Mouse (Mus musculus): Measurements from ENCODE around the gene Zfp553. TPM values are rescaled to one million over a fixed set of nuclear protein-coding genes. Genes with fewer than 3 reads are reported as not detected.

Gene Zfp553
- polyA plus RNA-seq, 1 experiment from 2014 or later = 21.4 TPM

DNA sequence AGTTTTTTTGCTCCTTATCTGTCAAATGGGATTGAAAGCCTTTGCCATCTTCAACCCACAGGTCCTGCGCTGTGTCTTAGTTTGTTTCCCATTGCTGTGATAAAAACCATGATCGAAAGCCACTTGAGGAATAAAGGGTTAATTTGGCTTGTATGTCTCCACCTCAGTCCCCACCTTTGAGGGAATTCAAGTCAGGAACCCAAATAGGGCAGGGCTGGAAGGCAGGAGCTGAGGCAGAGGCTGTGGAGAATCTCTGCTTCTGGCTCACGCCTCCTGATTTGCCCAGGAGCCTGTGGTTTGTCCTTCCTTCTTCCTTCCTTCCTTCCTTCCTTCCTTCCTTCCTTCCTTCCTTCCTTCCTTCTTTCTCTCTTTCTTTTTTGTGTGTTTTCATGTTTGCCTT, 9.8 kb upstream of the Zfp553 start:
- Histone ChIP-seq H3K36me3 (no peaks in the 10 kb centered on the region), H3K4me3 (no peak overlapping the region), H3K4me1 (peaks cover 26% of the 10 kb centered on the region), H3K4me2 (no peak overlapping the region), H3K9me3 (no peaks in the 10 kb centered on the region), H3K9ac (no peak overlapping the region), H3K27ac (replicated peaks) (no peak overlapping the region), H3K27me3 (replicated peaks) (no peaks in the 10 kb centered on the region)
- ATAC-seq (ENCODE audit: extremely low read depth, insufficient number of reproducible peaks, low FRiP score, low TSS enrichment) = no peak
- 93% methylated on average over 3 of the region's 3 CpGs for WGBS

DNA sequence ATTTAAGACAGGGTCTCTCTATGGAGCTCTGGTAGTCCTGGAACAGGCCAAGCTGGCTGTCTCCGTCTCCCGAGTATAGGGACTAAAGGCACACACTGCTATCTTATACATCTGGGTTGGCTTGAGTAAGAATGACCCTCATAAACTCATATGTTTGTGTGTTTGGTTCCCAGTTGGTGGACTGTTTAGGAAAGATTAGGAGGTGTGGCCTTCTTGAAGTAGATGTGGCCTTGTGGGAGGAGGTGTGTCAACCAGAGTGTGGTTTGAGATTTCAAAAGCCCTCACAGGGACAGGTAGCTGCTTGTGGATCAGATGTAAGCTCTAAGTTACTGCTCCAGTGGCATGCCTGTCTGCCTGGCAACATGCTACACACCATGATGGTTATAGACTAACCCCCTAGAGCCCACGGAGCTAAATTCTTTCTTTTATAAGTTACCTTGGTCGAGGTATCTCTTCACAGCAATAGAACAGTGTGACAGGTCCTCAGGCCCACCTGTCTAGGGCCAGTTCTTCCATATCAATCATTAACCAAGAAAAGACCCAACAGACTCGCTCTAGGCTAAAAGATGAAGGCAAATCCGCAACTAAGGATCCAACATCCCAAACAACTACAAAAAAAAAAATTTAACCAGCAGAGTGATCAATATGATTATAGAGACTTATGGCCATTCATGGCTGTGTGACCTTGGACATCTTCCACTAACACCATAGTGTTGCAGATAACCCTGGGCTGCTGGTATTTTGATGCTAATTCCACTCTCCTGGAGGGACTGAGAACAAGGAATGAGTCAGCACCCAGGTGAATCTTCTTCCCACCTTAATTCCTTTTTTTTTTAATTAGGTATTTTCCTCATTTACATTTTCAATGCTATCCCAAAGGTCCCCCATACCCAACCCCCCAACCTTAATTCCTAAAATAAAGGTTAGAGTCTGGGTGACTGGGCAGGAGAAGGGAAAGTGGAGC, 9.1 kb upstream of the Zfp553 start:
- Histone ChIP-seq H3K27ac (replicated peaks) (no peak overlapping the region), H3K4me3 (no peak overlapping the region), H3K9me3 (no peaks in the 10 kb centered on the region), H3K4me2 (no peak overlapping the region), H3K9ac (no peak overlapping the region), H3K4me1 (peaks cover 19% of the 10 kb centered on the region; the same call in 1 of the 2 replicates), H3K36me3 (no peaks in the 10 kb centered on the region), H3K27me3 (replicated peaks) (no peaks in the 10 kb centered on the region)
- 76% methylated on average over 6 of the region's 6 CpGs for WGBS
- no peak for ATAC-seq (ENCODE audit: extremely low read depth, insufficient number of reproducible peaks, low FRiP score, low TSS enrichment)

GRCm38 (mm10) chr7:127224616-127225015, 8.2 kb upstream of the Zfp553 start:
- Histone ChIP-seq H3K36me3 (peaks cover 5% of the 10 kb centered on the region; the same call in 1 of the 2 replicates), H3K27ac (replicated peaks) (no peak overlapping the region), H3K9me3 (no peaks in the 10 kb centered on the region), H3K9ac (no peak overlapping the region), H3K4me3 (no peak overlapping the region), H3K4me1 (peaks cover 21% of the 10 kb centered on the region), H3K4me2 (no peak overlapping the region), H3K27me3 (replicated peaks) (no peaks in the 10 kb centered on the region)
- WGBS = 84% methylated on average over 6 of the region's 6 CpGs
- no peak for ATAC-seq (ENCODE audit: extremely low read depth, insufficient number of reproducible peaks, low FRiP score, low TSS enrichment)

- no peak overlapping the region for H3K9ac ChIP-seq
- H3K4me2 ChIP-seq = peak overlapping the region; percentile 9; the same call in 1 of the 2 replicates
- H3K4me1 ChIP-seq = peaks cover 28% of the 10 kb centered on the region
- H3K9me3 ChIP-seq = no peaks in the 10 kb centered on the region
- H3K27ac ChIP-seq (replicated peaks) = no peak overlapping the region
- peaks cover 12% of the 10 kb centered on the region; the same call in 1 of the 2 replicates for H3K36me3 ChIP-seq
- no peaks in the 10 kb centered on the region for H3K27me3 ChIP-seq (replicated peaks)
- no peak overlapping the region for H3K4me3 ChIP-seq
- WGBS = 63% methylated on average over 11 of the region's 11 CpGs
- ATAC-seq (ENCODE audit: extremely low read depth, insufficient number of reproducible peaks, low FRiP score, low TSS enrichment) = no peak
These were observed 7.5 kb upstream of the Zfp553 start for GRCm38 (mm10) chr7:127225147-127225995.

DNA sequence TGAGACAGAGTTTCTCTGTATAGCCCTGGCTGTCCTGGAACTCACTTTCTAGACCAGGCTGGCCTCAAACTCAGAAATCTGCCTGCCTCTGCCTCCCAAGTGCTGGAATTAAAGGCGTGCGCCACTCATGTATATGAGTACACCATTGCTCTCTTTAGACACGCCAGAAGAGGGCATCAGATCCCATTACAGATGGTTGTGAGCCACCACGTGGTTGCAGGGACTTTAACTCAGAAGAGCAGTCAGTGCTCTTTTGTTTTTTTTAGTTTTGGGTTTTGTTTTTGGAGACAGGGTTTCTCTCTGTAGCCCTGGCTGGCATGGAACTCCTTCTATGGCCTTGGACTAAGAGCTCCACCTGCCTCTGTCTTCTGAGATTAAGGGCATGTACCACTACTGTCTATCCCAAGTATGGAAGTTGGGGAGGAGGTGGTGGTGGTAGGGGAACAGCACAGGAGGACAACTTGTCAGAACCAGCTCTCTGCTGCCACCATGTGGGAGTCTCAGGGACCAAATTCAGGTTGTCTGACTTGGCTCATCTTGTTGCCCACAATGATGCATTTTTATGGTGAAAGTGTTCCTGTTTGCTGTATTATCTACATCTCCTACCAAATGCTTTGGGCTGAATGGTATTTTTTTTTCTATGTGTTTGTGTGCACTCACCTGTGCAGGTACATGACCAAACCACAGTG, 4.1 kb upstream of the Zfp553 start:
- no peaks in the 10 kb centered on the region for H3K9me3 ChIP-seq
- no peak overlapping the region for H3K27ac ChIP-seq (replicated peaks)
- no peak overlapping the region for H3K4me2 ChIP-seq
- peaks cover 23% of the 10 kb centered on the region for H3K36me3 ChIP-seq
- WGBS = 61% methylated on average over 4 of the region's 4 CpGs
- H3K4me1 ChIP-seq = peaks cover 45% of the 10 kb centered on the region
- no peak overlapping the region for H3K4me3 ChIP-seq
- ATAC-seq (ENCODE audit: extremely low read depth, insufficient number of reproducible peaks, low FRiP score, low TSS enrichment) = no peak
- H3K9ac ChIP-seq = no peak overlapping the region
- H3K27me3 ChIP-seq (replicated peaks) = no peaks in the 10 kb centered on the region

DNA sequence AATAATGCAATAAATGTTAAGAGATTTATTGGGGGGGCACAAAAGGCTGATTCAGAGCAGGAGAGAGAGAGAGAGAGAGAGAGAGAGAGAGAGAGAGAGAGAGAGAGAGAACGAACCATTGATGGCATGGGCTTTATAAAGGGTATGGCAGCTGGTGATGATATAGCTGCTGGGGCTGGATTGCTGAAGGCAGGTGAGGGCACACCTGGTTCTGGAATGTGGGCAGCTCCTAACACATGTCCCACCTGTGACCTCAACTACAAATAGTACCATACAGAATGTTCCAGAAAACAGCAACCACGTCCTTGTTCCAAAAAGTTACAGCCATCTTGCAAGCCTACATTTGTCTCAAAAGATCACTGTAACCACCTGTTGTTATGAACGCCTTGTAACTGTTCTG, 1.5 kb upstream of the Zfp553 start:
- H3K27me3 ChIP-seq (replicated peaks) = no peaks in the 10 kb centered on the region
- no peak for ATAC-seq (ENCODE audit: extremely low read depth, insufficient number of reproducible peaks, low FRiP score, low TSS enrichment)
- peak overlapping the region; percentile 97 for H3K9ac ChIP-seq
- H3K36me3 ChIP-seq = peaks cover 41% of the 10 kb centered on the region
- 68% methylated on average over 3 of the region's 3 CpGs for WGBS
- H3K4me3 ChIP-seq = peak overlapping the region; percentile 90
- H3K4me1 ChIP-seq = peaks cover 45% of the 10 kb centered on the region
- no peaks in the 10 kb centered on the region for H3K9me3 ChIP-seq
- H3K27ac ChIP-seq (replicated peaks) = peak overlapping the region; percentile 98
- peak overlapping the region; percentile 87 for H3K4me2 ChIP-seq

GRCm38 (mm10) chr7:127231826-127232621, 837 bp upstream of the Zfp553 start:
- H3K4me3 ChIP-seq = peak overlapping the region; percentile 90
- no peak for ATAC-seq (ENCODE audit: extremely low read depth, insufficient number of reproducible peaks, low FRiP score, low TSS enrichment)
- peaks cover 47% of the 10 kb centered on the region for H3K36me3 ChIP-seq
- WGBS = 7% methylated on average over 20 of the region's 20 CpGs
- peaks cover 42% of the 10 kb centered on the region for H3K4me1 ChIP-seq
- H3K4me2 ChIP-seq = peak overlapping the region; percentile 87
- no peaks in the 10 kb centered on the region for H3K9me3 ChIP-seq
- peak overlapping the region; percentile 98 for H3K27ac ChIP-seq (replicated peaks)
- H3K27me3 ChIP-seq (replicated peaks) = no peaks in the 10 kb centered on the region
- H3K9ac ChIP-seq = peak overlapping the region; percentile 97

GRCm38 (mm10) chr7:127233368-127233749, 498 bp downstream of the Zfp553 start:
- Histone ChIP-seq H3K27ac (replicated peaks) (peak overlapping the region; percentile 98), H3K4me1 (peaks cover 35% of the 10 kb centered on the region), H3K36me3 (peaks cover 61% of the 10 kb centered on the region), H3K9me3 (no peaks in the 10 kb centered on the region), H3K9ac (peak overlapping the region; percentile 97), H3K4me2 (peak overlapping the region; percentile 87), H3K4me3 (peak overlapping the region; percentile 90), H3K27me3 (replicated peaks) (no peaks in the 10 kb centered on the region)
- under 1% methylated on average over 27 of the region's 27 CpGs for WGBS
- 0 out of 2 replicates have a peak, but pooled peaks have one; percentile 2 for ATAC-seq (ENCODE audit: extremely low read depth, insufficient number of reproducible peaks, low FRiP score, low TSS enrichment)

DNA sequence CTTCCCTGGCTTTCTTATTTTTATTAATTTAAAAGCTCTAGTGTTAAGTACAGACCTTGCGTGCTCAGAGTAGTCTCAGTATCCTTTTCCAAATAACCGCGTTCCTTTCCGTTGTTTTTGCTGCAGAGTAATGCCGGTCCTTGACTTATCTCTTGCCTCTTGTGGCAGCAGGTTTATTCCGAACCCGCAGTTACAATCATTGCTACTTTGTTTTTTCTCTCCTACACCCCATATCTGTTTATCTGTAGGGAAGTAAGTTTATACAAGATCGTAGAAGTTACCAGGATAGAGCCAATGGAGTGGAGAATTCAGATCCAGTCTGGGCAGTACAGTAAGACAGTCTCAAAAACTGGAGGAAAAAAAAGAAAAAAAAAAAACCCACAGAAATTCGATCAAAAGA, 904 bp downstream of the Zfp553 start:
- peaks cover 65% of the 10 kb centered on the region for H3K36me3 ChIP-seq

GRCm38 (mm10) chr7:127234777-127235176, 1.9 kb downstream of the Zfp553 start:
- H3K9me3 ChIP-seq = no peaks in the 10 kb centered on the region
- no peak overlapping the region for H3K27ac ChIP-seq (replicated peaks)
- H3K9ac ChIP-seq = no peak overlapping the region
- H3K4me1 ChIP-seq = peaks cover 32% of the 10 kb centered on the region
- H3K4me2 ChIP-seq = peak overlapping the region; percentile 87
- 96% methylated on average over 2 of the region's 2 CpGs for WGBS
- peaks cover 65% of the 10 kb centered on the region for H3K36me3 ChIP-seq
- peak overlapping the region; percentile 90; the same call in 1 of the 2 replicates for H3K4me3 ChIP-seq
- ATAC-seq (ENCODE audit: extremely low read depth, insufficient number of reproducible peaks, low FRiP score, low TSS enrichment) = no peak
- no peaks in the 10 kb centered on the region for H3K27me3 ChIP-seq (replicated peaks)

More for the DNA sequence above, 904 bp downstream of the Zfp553 start:
- H3K9me3 ChIP-seq = no peaks in the 10 kb centered on the region
- WGBS = 2% methylated on average over 9 of the region's 9 CpGs
- H3K27me3 ChIP-seq (replicated peaks) = no peaks in the 10 kb centered on the region
- peak overlapping the region; percentile 90 for H3K4me3 ChIP-seq
- no peak for ATAC-seq (ENCODE audit: extremely low read depth, insufficient number of reproducible peaks, low FRiP score, low TSS enrichment)
- H3K9ac ChIP-seq = peak overlapping the region; percentile 97
- H3K4me1 ChIP-seq = peaks cover 35% of the 10 kb centered on the region
- H3K27ac ChIP-seq (replicated peaks) = peak overlapping the region; percentile 98
- H3K4me2 ChIP-seq = peak overlapping the region; percentile 87

Measured in heart, embryonic 13.5 days (tissue).